Mouse (Mus musculus): Measurements from ENCODE around the gene Mapk8ip2. TPM values are rescaled to one million over a fixed set of nuclear protein-coding genes. Genes with fewer than 3 reads are reported as not detected.

Mapk8ip2 gene
- total and polyA plus RNA-seq, 2 experiments from 2014 or later = 67.8 to 108 TPM

GRCm38 (mm10) chr15:89473921-89474320 lies 20.2 kb downstream of the Mapk8ip2 start:
- no peak overlapping the region for H3K27ac ChIP-seq
- no peak overlapping the region for H3K4me2 ChIP-seq (ENCODE audit: low read depth, low read length)
- over 99% methylated on average over 8 of the region's 8 CpGs for WGBS

GRCm38 (mm10) chr15:89474596-89475292 lies 21.0 kb downstream of the Mapk8ip2 start:
- 94% methylated on average over 19 of the region's 19 CpGs for WGBS
- Histone ChIP-seq H3K9ac (replicated peaks; ENCODE audit: low read length) (no peak overlapping the region; the same call in 1 of the 2 replicates), H3K27ac (no peak overlapping the region), H3K4me1 (ENCODE audit: insufficient read depth, low read length) (peaks cover 7% of the 10 kb centered on the region), H3K9me3 (ENCODE audit: low read length) (no peaks in the 10 kb centered on the region), H3K36me3 (ENCODE audit: insufficient read depth, low read length) (no peaks in the 10 kb centered on the region), H3K4me3 (ENCODE audit: low read length) (no peak overlapping the region), H3K27me3 (ENCODE audit: insufficient read depth, low read length) (no peaks in the 10 kb centered on the region), H3K4me2 (ENCODE audit: low read depth, low read length) (peak overlapping the region; percentile 90)
- ATAC-seq (no peak), DNase-seq (ENCODE audit: low spot score) (no peak)
- TF ChIP-seq CTCF (IDR thresholded peaks at IDR 0.05; ENCODE audit: low read depth) = no peak

More at GRCm38 (mm10) chr15:89473921-89474320, 20.2 kb downstream of the Mapk8ip2 start:
- no peaks in the 10 kb centered on the region for H3K9me3 ChIP-seq (ENCODE audit: low read length)
- no peaks in the 10 kb centered on the region for H3K36me3 ChIP-seq (ENCODE audit: insufficient read depth, low read length)
- H3K27me3 ChIP-seq (ENCODE audit: insufficient read depth, low read length) = no peaks in the 10 kb centered on the region
- ATAC-seq (no peak), DNase-seq (ENCODE audit: low spot score) (no peak)
- TF ChIP-seq CTCF (IDR thresholded peaks at IDR 0.05; ENCODE audit: low read depth) = no peak
- peaks cover 7% of the 10 kb centered on the region for H3K4me1 ChIP-seq (ENCODE audit: insufficient read depth, low read length)
- no peak overlapping the region for H3K9ac ChIP-seq (replicated peaks; ENCODE audit: low read length)
- H3K4me3 ChIP-seq (ENCODE audit: low read length) = no peak overlapping the region

GRCm38 (mm10) chr15:89475293-89475600 lies 21.5 kb downstream of the Mapk8ip2 start:
- peak overlapping the region; percentile 44 for H3K4me3 ChIP-seq (ENCODE audit: low read length)
- no peak for TF ChIP-seq CTCF (IDR thresholded peaks at IDR 0.05; ENCODE audit: low read depth)
- H3K4me2 ChIP-seq (ENCODE audit: low read depth, low read length) = peak overlapping the region; percentile 90
- no peak for DNase-seq (ENCODE audit: low spot score)
- WGBS = 80% methylated on average over 7 of the region's 7 CpGs
- no peak overlapping the region for H3K27ac ChIP-seq
- no peaks in the 10 kb centered on the region for H3K36me3 ChIP-seq (ENCODE audit: insufficient read depth, low read length)
- H3K4me1 ChIP-seq (ENCODE audit: insufficient read depth, low read length) = peaks cover 7% of the 10 kb centered on the region
- peak overlapping the region; percentile 61 for H3K9ac ChIP-seq (replicated peaks; ENCODE audit: low read length)
- no peaks in the 10 kb centered on the region for H3K27me3 ChIP-seq (ENCODE audit: insufficient read depth, low read length)
- ATAC-seq = no peak
- H3K9me3 ChIP-seq (ENCODE audit: low read length) = no peaks in the 10 kb centered on the region

- H3K9ac ChIP-seq (replicated peaks; ENCODE audit: low read length) = peak overlapping the region; percentile 61
- peak overlapping the region; percentile 90 for H3K4me2 ChIP-seq (ENCODE audit: low read depth, low read length)
- H3K27ac ChIP-seq = peak overlapping the region; percentile 80
- no peaks in the 10 kb centered on the region for H3K9me3 ChIP-seq (ENCODE audit: low read length)
- H3K4me3 ChIP-seq (ENCODE audit: low read length) = peak overlapping the region; percentile 44
- H3K4me1 ChIP-seq (ENCODE audit: insufficient read depth, low read length) = peaks cover 7% of the 10 kb centered on the region
- DNase-seq (ENCODE audit: low spot score) = peak; percentile 92
- no peaks in the 10 kb centered on the region for H3K27me3 ChIP-seq (ENCODE audit: insufficient read depth, low read length)
- ATAC-seq = peak; percentile 96
- TF ChIP-seq CTCF (IDR thresholded peaks at IDR 0.05; ENCODE audit: low read depth) = peak; percentile 3; the same call in 1 of the 2 replicates
- 10% methylated on average over 43 of the region's 44 CpGs for WGBS
- H3K36me3 ChIP-seq (ENCODE audit: insufficient read depth, low read length) = no peaks in the 10 kb centered on the region
Observed at GRCm38 (mm10) chr15:89475611-89476474, 22.1 kb downstream of the Mapk8ip2 start.

- peak overlapping the region; percentile 44 for H3K4me3 ChIP-seq (ENCODE audit: low read length)
- H3K9ac ChIP-seq (replicated peaks; ENCODE audit: low read length) = peak overlapping the region; percentile 61
- H3K27ac ChIP-seq = peak overlapping the region; percentile 80
- DNase-seq (ENCODE audit: low spot score) = peak; percentile 67
- H3K4me1 ChIP-seq (ENCODE audit: insufficient read depth, low read length) = peaks cover 7% of the 10 kb centered on the region
- ATAC-seq = no peak
- WGBS = 6% methylated on average over 5 of the region's 5 CpGs
- no peak for TF ChIP-seq CTCF (IDR thresholded peaks at IDR 0.05; ENCODE audit: low read depth)
- no peaks in the 10 kb centered on the region for H3K27me3 ChIP-seq (ENCODE audit: insufficient read depth, low read length)
- H3K36me3 ChIP-seq (ENCODE audit: insufficient read depth, low read length) = no peaks in the 10 kb centered on the region
- no peaks in the 10 kb centered on the region for H3K9me3 ChIP-seq (ENCODE audit: low read length)
- H3K4me2 ChIP-seq (ENCODE audit: low read depth, low read length) = peak overlapping the region; percentile 90
Observed at GRCm38 (mm10) chr15:89476475-89476815, 22.7 kb downstream of the Mapk8ip2 start.

GRCm38 (mm10) chr15:89477091-89477491 lies 23.4 kb downstream of the Mapk8ip2 start, which contains the start of gene Arsa:
TSS of gene Arsa (minus strand) at chr15:89477425.
- H3K4me3 ChIP-seq (ENCODE audit: low read length) = peak within 1 kb of the TSS; percentile 44
- 37% methylated on average over 9 of the region's 9 CpGs for WGBS
- peak within 1 kb of the TSS; percentile 80 for H3K27ac ChIP-seq
- H3K36me3 ChIP-seq (ENCODE audit: insufficient read depth, low read length) = no peaks in the 10 kb centered on the region
- ATAC-seq = no peak
- no peak for TF ChIP-seq CTCF (IDR thresholded peaks at IDR 0.05; ENCODE audit: low read depth)
- H3K27me3 ChIP-seq (ENCODE audit: insufficient read depth, low read length) = no peaks in the 10 kb centered on the region
- H3K9ac ChIP-seq (replicated peaks; ENCODE audit: low read length) = peak within 1 kb of the TSS; percentile 61
- peak within 1 kb of the TSS; percentile 90 for H3K4me2 ChIP-seq (ENCODE audit: low read depth, low read length)
- DNase-seq (ENCODE audit: low spot score) = no peak
- H3K9me3 ChIP-seq (ENCODE audit: low read length) = no peaks in the 10 kb centered on the region
- H3K4me1 ChIP-seq (ENCODE audit: insufficient read depth, low read length) = peaks cover 7% of the 10 kb centered on the region
